Mouse (Mus musculus) left cerebral cortex, postnatal 25 days (tissue): ENCODE results near the gene Gpr1. TPM values are rescaled to one million over a fixed set of nuclear protein-coding genes. Genes with fewer than 3 reads are reported as not detected.
"Not testable (repeated sequence)": the region's sequence is repeated elsewhere in the genome, so short reads cannot be mapped to it uniquely, and the experiment has no call there.

Source experiments
- DNase-seq, 2 experiments: peaks; one replicate each; pipeline ENCODE4 v3.0.0; 2022; ENCODE audit warnings: low spot score in 2 of 2, mixed read lengths in 1 of 2
- intact Hi-C: fragments of 180-260 bp; cut with DNase I; formaldehyde crosslinking; loops from one replicate; pipeline ENCODE4 v1.15.1; 2025
- microRNA-seq, 2 experiments: library from miRNA; unstranded; fragments of <30 nt; microRNA quantifications; one replicate each; pipeline ENCODE4 v1.2.0; 2022
- total RNA-seq, 2 experiments: library from RNA; stranded (reverse); gene quantifications; 2 replicates each; pipeline ENCODE4 v1.2.3; 2021

The Gpr1 gene
- total RNA-seq, 2 experiments from 2014 or later: 0.32 to 0.78 TPM

DNA sequence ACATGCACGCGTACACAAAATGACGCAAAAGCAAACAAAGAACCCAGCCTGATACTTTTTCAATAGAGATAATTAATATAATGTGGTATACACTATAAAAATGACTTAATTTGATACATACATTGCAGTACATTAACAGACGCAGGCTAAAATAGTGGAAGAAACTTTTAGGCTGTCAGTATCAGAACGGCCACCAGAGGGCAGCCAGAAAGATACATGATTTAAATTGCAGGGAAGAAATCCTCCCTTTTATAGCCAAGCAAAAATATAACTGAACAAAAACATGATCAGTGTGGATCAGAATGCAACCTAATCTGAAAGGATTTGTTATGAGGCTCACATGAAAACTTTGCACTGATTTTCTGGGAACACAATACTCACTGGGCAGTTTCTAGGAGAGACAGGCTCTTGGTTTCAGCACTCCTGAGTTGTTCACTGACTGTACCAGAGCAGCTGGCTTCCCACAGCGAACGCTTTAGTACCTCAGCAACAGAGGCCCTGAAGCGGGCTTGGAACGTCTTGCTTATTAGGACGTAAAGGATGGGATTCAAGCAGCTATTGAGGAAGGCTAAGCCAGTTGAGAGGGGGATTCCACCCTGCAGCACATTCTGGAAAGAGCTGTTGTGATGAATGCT, 31.6 kb downstream of the Gpr1 start:
- DNase-seq: peak; percentile 71 to 77
- intact Hi-C loops: loop anchor here (5.0 kb wide), 2 partner anchors 70 to 90 kb away; partner anchors contain the start of gene Zdbf2

DNA sequence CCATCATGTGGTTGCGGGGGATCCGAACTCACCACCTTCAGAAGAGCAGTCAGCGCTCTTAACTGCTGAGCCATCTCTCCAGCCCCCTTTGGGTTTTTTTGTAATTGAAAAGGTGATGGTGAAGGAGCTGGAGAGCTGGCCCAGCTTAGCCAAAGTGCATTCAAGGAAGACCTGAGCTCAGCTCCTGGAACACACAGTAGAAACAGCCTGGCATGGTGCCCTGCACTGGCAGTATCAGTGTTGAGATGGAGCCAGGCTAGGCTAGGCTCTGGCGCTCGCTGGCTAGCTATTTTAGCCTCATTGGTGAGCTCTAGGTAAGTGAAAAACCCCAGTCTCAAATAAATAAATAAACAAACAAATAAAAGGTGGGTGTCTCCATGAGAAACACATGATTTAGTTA, 32.1 kb downstream of the Gpr1 start:
- intact Hi-C loops: loop anchor here (5.0 kb wide), 2 partner anchors 70 to 90 kb away; partner anchors contain the start of gene Zdbf2
- peak; percentile 9 to 21 for DNase-seq

DNA sequence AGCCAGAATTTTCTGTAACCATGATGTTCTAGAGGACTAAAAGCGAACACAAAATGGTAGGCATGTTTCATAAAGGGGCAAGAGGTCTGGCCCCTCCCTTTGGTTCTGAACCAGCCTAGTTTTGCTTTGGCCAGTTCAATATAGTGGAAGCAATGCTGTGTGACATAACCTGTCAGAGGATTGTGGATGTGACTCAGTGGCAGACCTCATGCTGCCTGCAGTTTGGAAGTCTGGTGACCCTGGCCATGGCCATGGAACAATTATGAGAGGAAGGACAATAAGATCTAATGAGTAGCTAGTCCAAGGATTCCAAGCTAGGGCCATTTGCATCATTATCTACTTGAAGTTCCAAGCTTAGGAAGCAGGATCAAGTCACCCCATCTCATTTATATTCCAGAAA, 32.9 kb downstream of the Gpr1 start:
- no peak for DNase-seq
- intact Hi-C loops: loop anchor here (5.0 kb wide), 2 partner anchors 71 to 91 kb away; partner anchors contain the start of gene Zdbf2

DNA sequence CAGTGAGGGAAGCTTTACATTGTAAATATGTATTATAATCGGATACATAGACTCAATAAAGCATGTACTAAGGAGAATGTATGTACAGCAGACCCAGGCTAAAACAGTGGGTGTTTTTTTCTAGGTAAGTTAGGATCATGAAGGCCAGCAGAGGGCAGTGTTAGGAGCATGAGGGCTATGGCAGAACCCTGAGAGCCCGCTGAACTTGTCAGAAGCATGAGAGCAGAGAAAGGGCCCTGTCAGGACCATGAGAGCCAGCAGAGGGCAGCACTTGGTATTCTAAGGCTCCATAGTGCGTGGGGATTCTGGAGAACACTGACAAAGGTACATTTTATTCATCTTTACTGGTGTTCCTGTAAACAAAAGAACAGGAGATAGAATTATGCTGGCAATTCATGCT, 33.3 kb downstream of the Gpr1 start:
- intact Hi-C loops: loop anchor here (5.0 kb wide), 2 partner anchors 71 to 91 kb away; partner anchors contain the start of gene Zdbf2
- DNase-seq: peak; percentile 89 to 95

DNA sequence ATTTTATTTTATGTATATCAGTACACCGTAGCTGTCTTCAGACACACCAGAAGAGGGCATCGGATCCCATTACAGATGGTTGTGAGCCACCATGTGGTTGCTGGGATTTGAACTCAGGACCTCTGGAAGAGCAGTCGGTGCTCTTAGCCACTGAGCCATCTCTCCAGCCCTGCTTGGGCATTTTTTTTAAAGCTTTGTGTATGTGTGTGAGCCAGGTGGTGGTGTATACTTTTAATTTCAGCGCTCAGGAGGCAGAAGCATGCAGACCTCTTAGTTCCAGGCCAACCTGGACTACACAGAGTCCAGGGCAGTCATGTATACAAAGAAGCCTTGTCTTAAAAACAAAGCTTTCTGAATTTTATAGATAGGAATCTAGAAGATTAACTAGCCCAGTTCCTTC, 33.8 kb downstream of the Gpr1 start:
- intact Hi-C loops: loop anchor here (5.0 kb wide), 2 partner anchors 72 to 92 kb away; partner anchors contain the start of gene Zdbf2
- not testable (repeated sequence) for DNase-seq

DNA sequence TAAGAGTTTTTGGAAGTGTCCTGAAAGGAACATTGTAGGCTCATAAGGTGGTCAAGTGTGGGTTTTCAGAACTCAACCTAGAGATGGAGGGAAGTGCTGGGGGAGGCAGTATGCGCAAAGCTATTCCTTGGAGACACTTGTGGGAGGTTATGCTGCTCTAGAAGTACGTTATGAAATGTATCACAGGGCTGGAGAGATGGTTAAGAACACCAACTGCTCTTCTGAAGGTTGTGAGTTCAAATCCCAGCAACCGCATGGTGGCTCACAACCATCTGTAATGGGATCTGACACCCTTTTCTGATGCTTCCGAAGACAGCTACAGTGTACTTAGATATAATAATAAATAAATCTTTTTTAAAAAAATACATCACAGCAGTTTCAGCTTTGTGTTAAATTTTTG, 34.2 kb downstream of the Gpr1 start:
- intact Hi-C loops: loop anchor here (5.0 kb wide), 2 partner anchors 72 to 92 kb away; partner anchors contain the start of gene Zdbf2
- no peak for DNase-seq

DNA sequence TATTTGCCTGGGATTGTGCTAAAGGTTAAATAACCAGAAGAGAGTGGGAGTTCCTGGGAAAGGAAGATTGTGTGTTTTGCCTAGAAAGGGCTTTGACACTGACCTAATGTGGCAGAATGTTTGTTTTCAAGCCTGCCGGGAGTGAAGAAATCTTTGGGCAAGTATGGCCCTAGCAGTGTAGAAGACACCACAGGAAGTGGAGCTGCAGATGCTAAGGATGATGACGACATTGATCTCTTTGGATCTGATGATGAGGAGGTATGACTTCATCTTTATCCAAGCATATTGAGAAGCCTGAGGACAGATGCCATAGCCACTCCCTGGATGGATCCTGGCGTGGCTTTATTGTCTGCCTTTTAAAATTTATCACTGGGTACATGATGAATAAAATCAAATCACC, 36.0 kb downstream of the Gpr1 start:
- intact Hi-C loops: loop anchor here (5.0 kb wide), 1 partner anchor 269 kb away; the partner anchor contains the start of gene Adam23
- no peak for DNase-seq

DNA sequence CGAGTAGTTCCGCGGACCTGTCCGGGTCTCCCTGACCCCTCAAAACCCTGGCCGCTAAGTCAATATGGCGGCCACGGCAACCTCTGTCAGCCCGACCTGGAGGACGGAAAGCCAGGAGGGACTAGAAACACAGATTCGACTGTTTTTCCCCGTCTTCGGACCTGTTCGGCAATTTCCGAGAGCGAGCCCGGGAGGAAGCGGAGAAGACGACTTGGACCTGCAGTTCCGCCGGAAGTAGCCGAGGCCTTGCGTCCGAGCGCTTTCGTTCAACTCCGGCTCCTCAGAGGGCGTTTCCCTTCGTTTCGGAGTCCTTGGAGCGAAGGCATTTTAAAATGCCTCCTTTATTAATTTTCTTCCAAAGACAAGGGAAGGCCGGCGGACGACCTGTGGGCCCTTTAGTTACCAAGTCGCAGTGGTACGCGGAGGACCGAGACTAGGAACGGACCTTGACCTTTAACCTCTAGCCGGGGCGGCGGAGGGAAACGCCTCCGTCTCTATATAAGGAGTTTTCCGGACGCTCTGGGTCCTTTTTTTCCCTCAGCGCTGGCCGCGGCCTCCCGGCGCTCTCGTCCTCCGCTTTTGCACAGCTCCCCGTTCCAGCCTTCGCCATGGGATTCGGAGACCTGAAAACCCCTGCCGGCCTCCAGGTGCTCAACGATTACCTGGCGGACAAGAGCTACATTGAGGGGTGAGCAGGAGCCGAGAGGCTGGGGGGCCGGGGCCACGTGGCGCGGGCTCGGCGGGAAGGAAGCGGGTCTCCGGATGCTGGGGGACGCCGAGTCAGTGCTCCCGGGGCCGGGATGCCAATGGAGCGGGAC, 37.5 kb downstream of the Gpr1 start, which contains the start of the genes Eef1b2 and Ndufs1:
TSS of gene Eef1b2 (plus strand) at position 222 of the 818 bp plus-strand sequence.
TSS of gene Ndufs1 (minus strand) at position 230 of the 818 bp plus-strand sequence.
- intact Hi-C loops: loop anchor here (5.0 kb wide), 1 partner anchor 270 kb away; the partner anchor contains the start of gene Adam23
- DNase-seq: peak; percentile 97 to 99

DNA sequence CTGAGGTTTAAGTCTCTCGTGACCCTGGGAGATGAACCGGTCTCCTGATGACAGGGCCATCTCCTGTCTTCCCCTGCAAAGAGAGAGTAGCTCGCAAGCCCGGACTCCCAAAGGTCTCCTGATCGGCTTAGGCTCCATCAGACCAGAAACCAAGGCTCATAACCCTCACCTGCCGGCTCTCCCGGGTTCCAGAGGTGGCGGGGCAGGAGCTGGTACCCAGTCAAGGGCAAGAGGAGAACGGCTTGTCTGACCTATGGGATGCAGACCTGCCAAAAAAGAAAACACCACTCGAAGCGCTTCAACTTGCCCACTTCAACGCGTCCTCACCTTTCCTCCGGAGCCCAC, 38.1 kb downstream of the Gpr1 start:
- no peak for DNase-seq
- intact Hi-C loops: loop anchor here (5.0 kb wide), 1 partner anchor 271 kb away; the partner anchor contains the start of gene Adam23

DNA sequence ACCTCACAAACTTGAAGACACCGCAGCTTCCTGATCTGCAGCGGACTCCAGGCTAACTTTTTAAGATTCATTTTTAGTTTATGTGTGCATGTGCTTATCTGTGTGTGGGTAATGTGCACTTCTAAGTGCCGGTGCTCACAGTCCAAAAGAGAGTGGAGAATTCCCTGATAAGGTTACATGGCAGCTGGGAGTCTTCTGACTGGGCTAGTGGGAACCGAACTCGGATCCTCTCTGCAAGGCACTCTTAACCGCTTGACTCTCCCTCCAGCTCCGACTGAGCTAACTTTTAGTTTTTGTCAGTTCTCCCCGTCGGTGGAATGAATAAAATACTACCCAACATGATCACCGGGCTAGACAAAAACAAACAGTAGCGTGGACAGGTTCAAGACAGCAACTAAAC, 38.5 kb downstream of the Gpr1 start:
- intact Hi-C loops: loop anchor here (5.0 kb wide), 1 partner anchor 271 kb away; the partner anchor contains the start of gene Adam23
- no peak for DNase-seq

DNA sequence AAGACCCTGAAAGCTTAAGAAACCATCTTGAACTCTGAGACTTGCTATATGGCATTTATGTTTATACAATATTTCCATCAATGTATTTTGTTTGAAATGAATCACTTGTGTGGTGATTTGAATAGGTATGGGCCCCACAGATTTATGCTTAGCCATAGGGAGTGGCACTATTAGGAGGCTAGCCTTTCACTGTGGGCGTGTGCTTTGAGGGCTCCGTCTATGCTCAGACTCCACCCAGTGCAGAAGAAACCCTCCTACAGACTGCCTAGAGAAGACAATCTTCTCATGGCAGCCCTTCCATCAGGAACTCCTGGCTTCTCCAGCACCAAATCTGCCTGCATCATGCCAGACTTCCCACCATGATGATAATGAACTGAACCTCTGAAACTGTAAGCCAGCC, 45.7 kb downstream of the Gpr1 start:
- intact Hi-C loops: no loop called here
- DNase-seq: no peak

DNA sequence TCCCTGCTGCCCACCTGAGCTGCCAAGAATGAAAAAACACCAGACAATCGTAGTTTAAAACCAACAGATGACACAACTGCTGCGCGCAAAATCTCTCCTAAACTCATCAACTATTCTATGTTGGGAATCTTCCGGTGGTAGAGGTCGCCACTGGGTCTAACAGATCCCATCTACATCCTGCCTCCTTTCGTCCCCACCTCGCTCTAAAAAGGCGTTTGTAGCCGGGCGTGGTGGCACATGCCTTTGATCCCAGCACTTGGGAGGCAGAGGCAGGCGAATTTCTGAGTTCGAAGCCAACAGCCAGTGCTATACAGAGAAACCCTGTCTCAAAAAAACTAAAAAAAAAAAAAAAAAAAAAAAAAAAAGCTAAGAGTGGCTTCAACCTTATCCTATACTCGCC, 74.1 kb downstream of the Gpr1 start:
- intact Hi-C loops: no loop called here
- no peak for DNase-seq

DNA sequence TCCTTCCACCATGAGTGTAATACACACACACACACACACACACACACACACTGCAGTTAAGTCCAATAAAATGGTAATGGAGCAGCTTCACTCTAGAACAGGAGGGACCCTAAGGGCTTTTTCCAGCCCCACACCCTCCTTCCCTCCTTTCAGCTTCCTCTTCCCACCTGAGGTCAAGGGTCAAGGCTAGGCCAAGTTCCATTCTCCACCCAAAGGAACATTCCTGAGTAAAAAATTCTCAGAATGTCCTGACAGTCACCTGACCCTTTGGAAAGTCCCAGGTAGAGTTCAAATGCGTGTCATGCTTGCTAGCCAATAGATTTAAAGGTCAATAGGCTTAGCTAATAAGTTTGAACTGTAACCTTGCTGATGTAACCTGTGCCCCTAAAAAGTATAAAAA, 75.8 kb downstream of the Gpr1 start:
- intact Hi-C loops, DNase-seq: not testable (repeated sequence)

DNA sequence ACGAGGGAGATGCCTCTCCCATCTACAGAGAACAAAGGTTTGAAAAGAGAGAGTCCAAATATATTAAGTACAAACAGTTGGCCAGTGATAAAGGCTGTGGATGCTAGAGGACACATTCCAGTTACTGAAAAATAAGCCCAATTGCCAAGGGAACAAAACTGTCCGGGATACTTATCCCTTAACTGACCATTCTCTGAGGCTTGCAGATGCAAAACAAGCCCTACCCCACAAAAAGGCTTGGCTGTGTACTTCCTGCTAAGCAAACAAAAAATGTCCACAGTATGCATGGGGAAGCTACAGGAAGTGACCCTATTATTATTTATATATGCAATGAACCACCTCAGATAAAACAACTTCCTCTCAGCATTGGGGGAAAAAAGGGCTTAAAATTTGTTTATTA, 76.4 kb downstream of the Gpr1 start:
- intact Hi-C loops: no loop called here
- DNase-seq: no peak

DNA sequence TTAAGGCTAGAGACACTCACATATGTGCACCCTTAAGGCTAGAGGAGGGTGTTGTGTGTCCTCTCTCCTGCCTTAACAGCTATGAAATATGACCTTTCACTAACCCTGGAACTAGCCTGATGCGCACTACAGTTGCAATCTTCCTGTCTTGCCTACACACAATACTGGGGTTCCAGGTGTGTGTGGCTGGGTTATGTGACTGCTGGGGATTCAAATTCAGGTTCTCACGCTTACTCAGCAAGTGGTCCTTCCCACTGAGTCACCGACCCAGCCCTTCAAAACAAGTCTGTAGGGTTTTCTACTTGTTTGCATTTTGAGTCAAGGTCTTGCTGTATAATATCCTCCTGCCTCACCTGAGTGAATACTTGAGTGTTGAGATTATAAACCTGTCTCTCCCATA, 79.8 kb downstream of the Gpr1 start:
- intact Hi-C loops: no loop called here
- no peak for DNase-seq

Small RNAs within 50 kb of the gene (microRNA-seq; reads per million reads assigned to microRNA genes)
- gene Gm24557: 0 reads per million in 2 experiments
- gene Gm27512: 0 reads per million in 2 experiments

Other genes with a start within 250 kb of the Gpr1 start
- 10 to 100 TPM; 28.5 to 28.8 TPM for gene Ino80d, start 99.9 kb downstream of the Gpr1 start, total RNA-seq
- gene Eef1b2, start 37.7 kb downstream of the Gpr1 start, total RNA-seq: 100 to 1,000 TPM; 333 TPM
- 100 to 1,000 TPM; 150 to 152 TPM for gene Ndufs1, start 37.7 kb downstream of the Gpr1 start, total RNA-seq
- gene Zdbf2, start 58.7 kb upstream of the Gpr1 start, total RNA-seq: 10 to 100 TPM; 23.3 to 23.6 TPM
- 100 to 1,000 TPM; 132 to 176 TPM for gene Adam23, start 231.3 kb upstream of the Gpr1 start, total RNA-seq